Comparison of ENCODE assay signal across 7 mouse cellular contexts in genomic region chr16:62832481-62832880, GRCm38 (mm10). TPM values are rescaled to one million over a fixed set of nuclear protein-coding genes. Genes with fewer than 3 reads are reported as not detected.
A peak's percentile ranks its signal among the peaks of the same experiment; 100 is the strongest.
DNase-seq lines count a peak whose midpoint lies in the region; ATAC-seq and TF ChIP-seq lines count a peak whose summit lies in the region.

No protein-coding gene starts in this region.

- no peak overlapping the region for H3K4me2 ChIP-seq in forebrain, embryonic 15.5 days (replicated peaks)

- H3K36me3 ChIP-seq in forebrain, embryonic 15.5 days = no peaks in the 10 kb centered on the region
- H3K36me3 ChIP-seq in kidney, adult 2 months (ENCODE audit: control insufficient read depth, insufficient read depth, low read length) = no peaks in the 10 kb centered on the region
- H3K36me3 ChIP-seq in splenic B cell, adult 2 months (ENCODE audit: control insufficient read depth, insufficient read depth, low read length, poor library complexity, severe bottlenecking) = no peaks in the 10 kb centered on the region

- no peak for TF ChIP-seq POLR2A in brain, embryonic 14.5 days (IDR thresholded peaks at IDR 0.05; ENCODE audit: borderline replicate concordance, extremely low read depth, insufficient read depth, insufficient read length, poor library complexity, severe bottlenecking)
- no peak for TF ChIP-seq POLR2A in kidney, adult 2 months (IDR thresholded peaks at IDR 0.05; ENCODE audit: low read depth, low read length)

- peak; percentile 69 for TF ChIP-seq CTCF in brain, embryonic 14.5 days (IDR thresholded peaks at IDR 0.05; ENCODE audit: borderline replicate concordance, extremely low read depth, insufficient read depth, insufficient read length)
- TF ChIP-seq CTCF in kidney, adult 2 months (conservative IDR thresholded peaks at IDR 0.05; ENCODE audit: insufficient read depth, insufficient read length, low read depth, low read length) = peak; percentile 85

- no peaks in the 10 kb centered on the region for H3K9me3 ChIP-seq in forebrain, embryonic 15.5 days

- no peaks in the 10 kb centered on the region for H3K4me1 ChIP-seq in forebrain, embryonic 15.5 days
- no peaks in the 10 kb centered on the region for H3K4me1 ChIP-seq in kidney, adult 2 months (ENCODE audit: control insufficient read depth, insufficient read depth, low read length)

- ATAC-seq in forebrain, embryonic 15.5 days (replicated peaks) = peak; percentile 41; the same call in 1 of the 2 replicates

- H3K27ac ChIP-seq in forebrain, embryonic 15.5 days (replicated peaks) = no peak overlapping the region
- no peak overlapping the region for H3K27ac ChIP-seq in kidney, adult 2 months (ENCODE audit: insufficient read depth, low read depth, low read length)

- 11% methylated on average over 4 of the region's 4 CpGs for WGBS in forebrain, embryonic 15.5 days
- WGBS in kidney, adult 2 months = 20% methylated on average over 4 of the region's 4 CpGs

- H3K4me3 ChIP-seq in forebrain, embryonic 15.5 days = no peak overlapping the region
- H3K4me3 ChIP-seq in kidney, adult 2 months (ENCODE audit: insufficient read depth, low read depth, low read length) = no peak overlapping the region

- H3K9ac ChIP-seq in forebrain, embryonic 15.5 days (replicated peaks) = no peak overlapping the region

- H3K27me3 ChIP-seq in forebrain, embryonic 15.5 days = no peaks in the 10 kb centered on the region
- H3K27me3 ChIP-seq in kidney, adult 2 months (replicated peaks; ENCODE audit: control insufficient read depth, insufficient read depth, low read length) = no peaks in the 10 kb centered on the region
- H3K27me3 ChIP-seq in splenic B cell, adult 2 months (ENCODE audit: control insufficient read depth, insufficient read depth, low read length, poor library complexity, severe bottlenecking) = no peaks in the 10 kb centered on the region; the same call in 1 of the 2 replicates

- DNase-seq in 3T3-L1 (ENCODE audit: low read depth, low spot score) = peak; percentile 58
- DNase-seq in CD4-positive helper T cell, adult 2 months (ENCODE audit: low read depth, low spot score) = peak; percentile 62
- DNase-seq in brain, embryonic 14.5 days (ENCODE audit: low read depth) = peak; percentile 61
- DNase-seq in kidney, adult 2 months = peak; percentile 49
- DNase-seq in mesoderm, embryonic 11.5 days (ENCODE audit: low read depth, low spot score) = peak; percentile 54
- DNase-seq in splenic B cell, adult 2 months (ENCODE audit: low read depth, low spot score) = peak; percentile 80

RNA-seq across cellular contexts. Expression of gene Arl13b, which starts 14.4 kb away (rescaled TPM):
- polyA plus RNA-seq in brain, embryonic 14.5 days (2012; rRNA removed) = 12.3 and 12.4 TPM in 2 replicates
- 19.8 and 21.0 TPM in 2 replicates for polyA plus RNA-seq in forebrain, embryonic 15.5 days (2015; fragmentation: Nextera tagmentation; extraction: Ambion mirVana)
- polyA plus RNA-seq in kidney, adult 2 months (2012; rRNA removed) = 2.5 and 2.8 TPM in 2 replicates

RNA-seq across cellular contexts. Expression of gene Stx19, which starts 18.0 kb away (rescaled TPM):
- polyA plus RNA-seq in brain, embryonic 14.5 days (2012; rRNA removed) = 0.03 TPM in 2 replicates
- polyA plus RNA-seq in forebrain, embryonic 15.5 days (2015; fragmentation: Nextera tagmentation; extraction: Ambion mirVana) = 0.20 and 0.59 TPM in 2 replicates
- polyA plus RNA-seq in kidney, adult 2 months (2012; rRNA removed) = not detected in 2 replicates

RNA-seq across cellular contexts. Expression of gene Pros1, which starts 21.6 kb away (rescaled TPM):
- polyA plus RNA-seq in brain, embryonic 14.5 days (2012; rRNA removed) = 3.9 and 6.3 TPM in 2 replicates
- 7.3 and 8.5 TPM in 2 replicates for polyA plus RNA-seq in forebrain, embryonic 15.5 days (2015; fragmentation: Nextera tagmentation; extraction: Ambion mirVana)
- polyA plus RNA-seq in kidney, adult 2 months (2012; rRNA removed) = 6.4 and 9.5 TPM in 2 replicates

RNA-seq across cellular contexts. Expression of gene Nsun3, which starts 45.9 kb away (rescaled TPM):
- polyA plus RNA-seq in brain, embryonic 14.5 days (2012; rRNA removed) = 9.3 and 9.7 TPM in 2 replicates
- 10.7 and 13.4 TPM in 2 replicates for polyA plus RNA-seq in forebrain, embryonic 15.5 days (2015; fragmentation: Nextera tagmentation; extraction: Ambion mirVana)
- polyA plus RNA-seq in kidney, adult 2 months (2012; rRNA removed) = 6.3 and 7.1 TPM in 2 replicates
